Mouse (Mus musculus) lung, embryonic 14.5 days (tissue): ENCODE measurements at regions not wholly inside any gene's neighbourhood (a gene's known extent, or its start where the extent isn't known, plus 50 kb on each side); places are given as distances from the start of the nearest gene placed in this dataset.

Experiments used
- ATAC-seq: fragments of 200-750 bp; cut with Nextera tagmentation; 2 replicates; pipeline ENCODE4 v1.8.0; 2017; ENCODE audit warnings: mild to moderate bottlenecking, moderate TSS enrichment, moderate library complexity; ENCODE audit not compliant: insufficient read depth
- DNase-seq: peaks from one replicate; pipeline ENCODE4 v3.0.0-alpha.2; 2015
- H3K27ac ChIP-seq: fragments of 300-500 bp; sonication (generic); 2 replicates; pipeline ENCODE4 v1.5.1; 2014; ENCODE audit warnings: low read depth, mild to moderate bottlenecking, moderate library complexity
- H3K27me3 ChIP-seq: fragments of 300-500 bp; sonication (generic); 2 replicates; pipeline ENCODE4 v1.6.1; 2014; ENCODE audit warnings: low read length, control low read depth; ENCODE audit not compliant: insufficient read depth
- H3K36me3 ChIP-seq: fragments of 300-500 bp; sonication (generic); 2 replicates; pipeline ENCODE4 v1.6.1; 2014; ENCODE audit warnings: control low read depth; ENCODE audit not compliant: insufficient read depth
- H3K4me1 ChIP-seq: fragments of 300-500 bp; sonication (generic); 2 replicates; pipeline ENCODE4 v1.6.1; 2014; ENCODE audit warnings: antibody characterized with exemption, control low read depth; ENCODE audit not compliant: insufficient read depth
- H3K4me2 ChIP-seq: fragments of 300-500 bp; sonication (generic); 2 replicates; pipeline ENCODE4 v1.6.1; 2014; ENCODE audit warnings: mild to moderate bottlenecking
- H3K4me3 ChIP-seq: fragments of 300-500 bp; sonication (generic); 2 replicates; pipeline ENCODE4 v1.5.1; 2014; ENCODE audit warnings: low read depth, low read length
- H3K9ac ChIP-seq: fragments of 300-500 bp; sonication (generic); 2 replicates; pipeline ENCODE4 v1.6.1; 2014
- H3K9me3 ChIP-seq: fragments of 300-500 bp; sonication (generic); 2 replicates; pipeline ENCODE4 v1.6.1; 2016; ENCODE audit warnings: low read depth, low read length, control low read depth
- CTCF ChIP-seq: IDR thresholded peaks from 2 replicates; pipeline ENCODE4 v1.5.1; 2016; ENCODE audit warnings: antibody characterized with exemption, low read depth
- WGBS: fragments of 180-500 bp; shearing (Covaris S2); extraction: QIAGEN DNeasy Blood & Tissue Kit; methylation state at CpG from one replicate; pipeline ENCODE4 v1.1.7; 2014; 5-methylcytosine and 5-hydroxymethylcytosine counted together

- no peaks in the 10 kb centered on the region for H3K9me3 ChIP-seq
- H3K4me2 ChIP-seq, result no peak overlapping the region
- no peak overlapping the region for H3K4me3 ChIP-seq
- H3K27me3 ChIP-seq, result no peaks in the 10 kb centered on the region
- TF ChIP-seq CTCF, result 0 out of 2 replicates have a peak, but pooled peaks have one; percentile 2
- H3K27ac ChIP-seq, result no peak overlapping the region
- H3K9ac ChIP-seq, result no peak overlapping the region
- DNase-seq, result peak; percentile 62
- ATAC-seq, result peak; percentile 39; the same call in 1 of the 2 replicates
- peaks cover 10% of the 10 kb centered on the region; the same call in 1 of the 2 replicates for H3K4me1 ChIP-seq
- 48% methylated on average over 14 of the region's 14 CpGs for WGBS
- H3K36me3 ChIP-seq, result no peaks in the 10 kb centered on the region
Measured at GRCm38 (mm10) chr15:62136932-62137594, 1214.3 kb upstream of the A1bg start.

GRCm38 (mm10) chr15:62134835-62135234, 1212.0 kb upstream of the A1bg start:
- no peak overlapping the region for H3K9ac ChIP-seq
- no peaks in the 10 kb centered on the region for H3K27me3 ChIP-seq
- no peak overlapping the region for H3K4me2 ChIP-seq
- no peak overlapping the region for H3K27ac ChIP-seq
- H3K9me3 ChIP-seq, result no peaks in the 10 kb centered on the region
- H3K4me3 ChIP-seq, result no peak overlapping the region
- no peak for ATAC-seq
- no peak for TF ChIP-seq CTCF
- WGBS, result 78% methylated on average over 8 of the region's 8 CpGs
- no peak for DNase-seq
- H3K36me3 ChIP-seq, result no peaks in the 10 kb centered on the region
- H3K4me1 ChIP-seq, result peaks cover 10% of the 10 kb centered on the region; the same call in 1 of the 2 replicates

GRCm38 (mm10) chr15:62134308-62134707, 1211.5 kb upstream of the A1bg start:
- TF ChIP-seq CTCF, result no peak
- Histone ChIP-seq H3K9me3 (no peaks in the 10 kb centered on the region), H3K9ac (no peak overlapping the region), H3K36me3 (no peaks in the 10 kb centered on the region), H3K27me3 (no peaks in the 10 kb centered on the region), H3K4me2 (no peak overlapping the region), H3K27ac (no peak overlapping the region), H3K4me3 (no peak overlapping the region), H3K4me1 (peaks cover 9% of the 10 kb centered on the region; the same call in 1 of the 2 replicates)
- 79% methylated on average over 4 of the region's 4 CpGs for WGBS
- no peak for ATAC-seq
- DNase-seq, result no peak

- Histone ChIP-seq H3K27me3 (no peaks in the 10 kb centered on the region), H3K9ac (no peak overlapping the region), H3K27ac (no peak overlapping the region), H3K4me2 (no peak overlapping the region), H3K36me3 (no peaks in the 10 kb centered on the region), H3K9me3 (no peaks in the 10 kb centered on the region), H3K4me3 (no peak overlapping the region), H3K4me1 (peaks cover 17% of the 10 kb centered on the region)
- no peak for TF ChIP-seq CTCF
- DNase-seq (peak; percentile 66), ATAC-seq (peak; percentile 66; the same call in 1 of the 2 replicates)
- 24% methylated on average over 2 of the region's 2 CpGs for WGBS
Measured at GRCm38 (mm10) chr15:62132895-62133294, 1210.1 kb upstream of the A1bg start.

GRCm38 (mm10) chr15:62131686-62132085, 1208.9 kb upstream of the A1bg start:
- H3K4me1 ChIP-seq, result peaks cover 23% of the 10 kb centered on the region

GRCm38 (mm10) chr15:62130530-62130929, 1207.7 kb upstream of the A1bg start:
- WGBS, result 75% methylated on average over 4 of the region's 4 CpGs
- ATAC-seq, result no peak
- Histone ChIP-seq H3K4me3 (no peak overlapping the region), H3K9ac (no peak overlapping the region), H3K27me3 (no peaks in the 10 kb centered on the region), H3K9me3 (no peaks in the 10 kb centered on the region), H3K27ac (no peak overlapping the region), H3K36me3 (no peaks in the 10 kb centered on the region), H3K4me2 (no peak overlapping the region), H3K4me1 (peaks cover 23% of the 10 kb centered on the region)
- no peak for DNase-seq
- no peak for TF ChIP-seq CTCF

More at GRCm38 (mm10) chr15:62131686-62132085, 1208.9 kb upstream of the A1bg start:
- TF ChIP-seq CTCF, result no peak
- Histone ChIP-seq H3K4me3 (no peak overlapping the region), H3K27ac (no peak overlapping the region), H3K9me3 (no peaks in the 10 kb centered on the region), H3K36me3 (no peaks in the 10 kb centered on the region), H3K27me3 (no peaks in the 10 kb centered on the region), H3K9ac (no peak overlapping the region), H3K4me2 (no peak overlapping the region)
- DNase-seq, result no peak
- WGBS, result 57% methylated on average over 3 of the region's 3 CpGs
- no peak for ATAC-seq

GRCm38 (mm10) chr15:62128546-62129212, 1205.9 kb upstream of the A1bg start:
- H3K9me3 ChIP-seq, result no peaks in the 10 kb centered on the region
- no peaks in the 10 kb centered on the region for H3K36me3 ChIP-seq
- TF ChIP-seq CTCF, result no peak
- 22% methylated on average over 11 of the region's 11 CpGs for WGBS
- DNase-seq, result peak; percentile 71
- peak overlapping the region; percentile 46; the same call in 1 of the 2 replicates for H3K27ac ChIP-seq
- H3K9ac ChIP-seq, result no peak overlapping the region
- no peak overlapping the region for H3K4me2 ChIP-seq
- no peak for ATAC-seq
- peaks cover 23% of the 10 kb centered on the region for H3K4me1 ChIP-seq
- H3K27me3 ChIP-seq, result no peaks in the 10 kb centered on the region
- H3K4me3 ChIP-seq, result no peak overlapping the region
